Mouse (Mus musculus) limb, embryonic 11.5 days (tissue): Measurements from ENCODE around the gene Ubash3b. TPM values are rescaled to one million over a fixed set of nuclear protein-coding genes. Genes with fewer than 3 reads are reported as not detected.

Source experiments
- ATAC-seq: fragments of 200-750 bp; cut with Nextera tagmentation; 2 replicates; pipeline ENCODE4 v1.8.0; 2017; ENCODE audit warnings: low read depth; ENCODE audit not compliant: insufficient number of reproducible peaks, low FRiP score, low TSS enrichment
- DNase-seq: peaks from one replicate; pipeline ENCODE4 v3.0.0-alpha.2; 2015; ENCODE audit warnings: low spot score
- H3K27ac ChIP-seq: fragments of 300-500 bp; sonication (generic); replicated peaks from 2 replicates; pipeline ENCODE4 v1.5.1; 2014; ENCODE audit warnings: low read depth, mild to moderate bottlenecking, low read length
- H3K27me3 ChIP-seq: fragments of 300-500 bp; sonication (generic); 2 replicates; pipeline ENCODE4 v1.6.1; 2014; ENCODE audit warnings: mild to moderate bottlenecking, low read length, mixed read lengths; ENCODE audit not compliant: control insufficient read depth, insufficient read depth
- H3K36me3 ChIP-seq: fragments of 300-500 bp; sonication (generic); 2 replicates; pipeline ENCODE4 v1.6.1; 2014; ENCODE audit warnings: mild to moderate bottlenecking, low read length, moderate library complexity, mixed read lengths; ENCODE audit not compliant: control insufficient read depth, insufficient read depth
- H3K4me1 ChIP-seq: fragments of 300-500 bp; sonication (generic); 2 replicates; pipeline ENCODE4 v1.6.1; 2014; ENCODE audit warnings: low read length, mixed read lengths; ENCODE audit not compliant: control insufficient read depth, insufficient read depth
- H3K4me2 ChIP-seq: fragments of 300-500 bp; sonication (generic); 2 replicates; pipeline ENCODE4 v1.6.1; 2014; ENCODE audit warnings: low read depth, mild to moderate bottlenecking, moderate library complexity; ENCODE audit not compliant: severe bottlenecking
- H3K4me3 ChIP-seq: fragments of 300-500 bp; sonication (generic); 2 replicates; pipeline ENCODE4 v1.5.1; 2014; ENCODE audit warnings: low read depth, low read length
- H3K9ac ChIP-seq: fragments of 300-500 bp; sonication (generic); 2 replicates; pipeline ENCODE4 v1.6.1; 2014; ENCODE audit warnings: mild to moderate bottlenecking, low read length
- H3K9me3 ChIP-seq: fragments of 300-500 bp; sonication (generic); 2 replicates; pipeline ENCODE4 v1.6.1; 2016; ENCODE audit warnings: low read length; ENCODE audit not compliant: control insufficient read depth
- WGBS: fragments of 180-500 bp; shearing (Covaris S2); extraction: QIAGEN DNeasy Blood & Tissue Kit; methylation state at CpG from one replicate; pipeline ENCODE4 v1.1.7; 2014; 5-methylcytosine and 5-hydroxymethylcytosine counted together
- polyA plus RNA-seq: library from polyadenylated mRNA; unstranded; fragments of >200 nt; fragmentation: Nextera tagmentation; extraction: Ambion mirVana; gene quantifications from 2 replicates; pipeline ENCODE4 v1.2.1, GENCODE M21; 2014

Gene Ubash3b
- polyA plus RNA-seq, 1 experiment from 2014 or later, result 8.2 TPM

GRCm38 (mm10) chr9:41191651-41192210 is 30.2 kb upstream of the Ubash3b start:
- no peak overlapping the region for H3K4me3 ChIP-seq
- H3K4me1 ChIP-seq, result no peaks in the 10 kb centered on the region
- no peak for ATAC-seq
- no peak for DNase-seq
- no peaks in the 10 kb centered on the region for H3K27me3 ChIP-seq
- H3K9ac ChIP-seq, result no peak overlapping the region; the same call in 1 of the 2 replicates
- H3K4me2 ChIP-seq, result no peak overlapping the region
- 68% methylated on average over 9 of the region's 9 CpGs for WGBS
- H3K9me3 ChIP-seq, result no peaks in the 10 kb centered on the region
- H3K36me3 ChIP-seq, result no peaks in the 10 kb centered on the region
- no peak overlapping the region for H3K27ac ChIP-seq

- H3K9me3 ChIP-seq, result no peaks in the 10 kb centered on the region
- H3K36me3 ChIP-seq, result no peaks in the 10 kb centered on the region
- H3K4me2 ChIP-seq, result no peak overlapping the region
- no peaks in the 10 kb centered on the region for H3K27me3 ChIP-seq
- ATAC-seq (peak; percentile 51; the same call in 1 of the 2 replicates), DNase-seq (peak; percentile 91)
- no peak overlapping the region for H3K27ac ChIP-seq
- H3K4me1 ChIP-seq, result no peaks in the 10 kb centered on the region
- H3K9ac ChIP-seq, result no peak overlapping the region; the same call in 1 of the 2 replicates
- H3K4me3 ChIP-seq, result no peak overlapping the region
- WGBS, result 28% methylated on average over 9 of the region's 9 CpGs
Measured at GRCm38 (mm10) chr9:41190745-41191482, 29.4 kb upstream of the Ubash3b start.

- H3K4me3 ChIP-seq, result no peak overlapping the region
- no peaks in the 10 kb centered on the region for H3K9me3 ChIP-seq
- no peak overlapping the region for H3K9ac ChIP-seq
- WGBS, result 76% methylated on average over 4 of the region's 4 CpGs
- no peaks in the 10 kb centered on the region for H3K36me3 ChIP-seq
- no peak overlapping the region for H3K27ac ChIP-seq
- no peaks in the 10 kb centered on the region for H3K4me1 ChIP-seq
- H3K27me3 ChIP-seq, result no peaks in the 10 kb centered on the region
- H3K4me2 ChIP-seq, result no peak overlapping the region
- DNase-seq (no peak), ATAC-seq (no peak)
Measured at GRCm38 (mm10) chr9:41187939-41188338, 26.4 kb upstream of the Ubash3b start.

GRCm38 (mm10) chr9:41187498-41187897 is 26.0 kb upstream of the Ubash3b start:
- H3K9me3 ChIP-seq, result no peaks in the 10 kb centered on the region
- ATAC-seq (no peak), DNase-seq (no peak)
- no peaks in the 10 kb centered on the region for H3K4me1 ChIP-seq
- WGBS, result 87% methylated on average over 9 of the region's 9 CpGs
- no peak overlapping the region for H3K4me2 ChIP-seq
- no peaks in the 10 kb centered on the region for H3K36me3 ChIP-seq
- no peak overlapping the region for H3K9ac ChIP-seq
- H3K27ac ChIP-seq, result no peak overlapping the region
- no peak overlapping the region for H3K4me3 ChIP-seq
- H3K27me3 ChIP-seq, result no peaks in the 10 kb centered on the region

GRCm38 (mm10) chr9:41185331-41185730 is 23.8 kb upstream of the Ubash3b start:
- DNase-seq (no peak), ATAC-seq (no peak)
- Histone ChIP-seq H3K27me3 (no peaks in the 10 kb centered on the region), H3K9ac (no peak overlapping the region), H3K36me3 (no peaks in the 10 kb centered on the region), H3K4me1 (no peaks in the 10 kb centered on the region), H3K4me3 (no peak overlapping the region), H3K27ac (no peak overlapping the region), H3K4me2 (no peak overlapping the region), H3K9me3 (no peaks in the 10 kb centered on the region)
- 72% methylated on average over 9 of the region's 9 CpGs for WGBS

GRCm38 (mm10) chr9:41182550-41182949 is 21.1 kb upstream of the Ubash3b start:
- no peak for ATAC-seq

GRCm38 (mm10) chr9:41181803-41182202 is 20.3 kb upstream of the Ubash3b start:
- H3K4me2 ChIP-seq, result no peak overlapping the region

More at GRCm38 (mm10) chr9:41182550-41182949, 21.1 kb upstream of the Ubash3b start:
- Histone ChIP-seq H3K4me3 (no peak overlapping the region), H3K4me2 (no peak overlapping the region), H3K27me3 (no peaks in the 10 kb centered on the region), H3K36me3 (no peaks in the 10 kb centered on the region), H3K27ac (no peak overlapping the region), H3K9ac (no peak overlapping the region), H3K4me1 (no peaks in the 10 kb centered on the region), H3K9me3 (no peaks in the 10 kb centered on the region)
- DNase-seq, result peak; percentile 54

GRCm38 (mm10) chr9:41181372-41181771 is 19.9 kb upstream of the Ubash3b start:
- H3K36me3 ChIP-seq, result no peaks in the 10 kb centered on the region
- H3K4me3 ChIP-seq, result no peak overlapping the region
- WGBS, result 87% methylated on average over 9 of the region's 9 CpGs
- H3K4me1 ChIP-seq, result no peaks in the 10 kb centered on the region
- ATAC-seq (no peak), DNase-seq (no peak)
- H3K27ac ChIP-seq, result no peak overlapping the region
- no peaks in the 10 kb centered on the region for H3K9me3 ChIP-seq
- no peak overlapping the region for H3K4me2 ChIP-seq
- H3K9ac ChIP-seq, result no peak overlapping the region
- no peaks in the 10 kb centered on the region for H3K27me3 ChIP-seq

More at GRCm38 (mm10) chr9:41181803-41182202, 20.3 kb upstream of the Ubash3b start:
- no peak overlapping the region for H3K27ac ChIP-seq
- no peaks in the 10 kb centered on the region for H3K36me3 ChIP-seq
- no peaks in the 10 kb centered on the region for H3K9me3 ChIP-seq
- no peak for ATAC-seq
- H3K4me3 ChIP-seq, result no peak overlapping the region
- no peaks in the 10 kb centered on the region for H3K27me3 ChIP-seq
- no peak overlapping the region for H3K9ac ChIP-seq
- no peak for DNase-seq
- 70% methylated on average over 8 of the region's 8 CpGs for WGBS
- H3K4me1 ChIP-seq, result no peaks in the 10 kb centered on the region
